Mouse (Mus musculus): ENCODE measurements around the gene Adamts17. TPM values are rescaled to one million over a fixed set of nuclear protein-coding genes. Genes with fewer than 3 reads are reported as not detected.

The Adamts17 gene
- total and polyA plus RNA-seq, 3 experiments: not detected

- no peak for DNase-seq (ENCODE audit: extremely low read depth)
- H3K4me3 ChIP-seq (replicated peaks in 1 of 3; ENCODE audit: low read depth in 2 of 3, low read length in 2 of 3, poor library complexity in 1 of 3): no peak overlapping the region
- no peak overlapping the region for H3K27ac ChIP-seq (ENCODE audit: insufficient read depth, low read depth)
- H3K4me1 ChIP-seq (ENCODE audit: control insufficient read depth in 1 of 2, insufficient read depth in 2 of 2): no peaks in the 10 kb centered on the region
- no peaks in the 10 kb centered on the region for H3K79me2 ChIP-seq (replicated peaks; ENCODE audit: control insufficient read depth, extremely low read depth, insufficient read depth, poor library complexity, severe bottlenecking)
- TF ChIP-seq NRF1 (IDR thresholded peaks at IDR 0.05; ENCODE audit: low read depth, low read length) (no peak), CHD2 (IDR thresholded peaks at IDR 0.05; ENCODE audit: low read length) (no peak), MXI1 (IDR thresholded peaks at IDR 0.05; ENCODE audit: low read depth, low read length) (no peak), RAD21 (IDR thresholded peaks at IDR 0.05; ENCODE audit: low read depth, low read length) (no peak), ZMIZ1 (IDR thresholded peaks at IDR 0.05; ENCODE audit: low read depth, low read length) (no peak), POLR2A (IDR thresholded peaks at IDR 0.05; ENCODE audit: low read depth, low read length) (no peak), ELF1 (IDR thresholded peaks at IDR 0.05; ENCODE audit: low read depth, low read length) (no peak), KAT2A (IDR thresholded peaks at IDR 0.05; ENCODE audit: insufficient replicate concordance, low read length) (no peak), HCFC1 (IDR thresholded peaks at IDR 0.05; ENCODE audit: low read depth, low read length) (no peak)
- H3K9ac ChIP-seq (ENCODE audit: insufficient read depth, low read depth): no peak overlapping the region
- in situ Hi-C loops (cut with MboI; ENCODE audit: low pct_ligation_motif_present, low pct_unique_long_range_greater_than_20kb, low sequenced_read_pairs) (no loop called here), dilution Hi-C loops (cut with MboI; ENCODE audit: extremely low pct_ligation_motif_present, extremely low pct_unique_long_range_greater_than_20kb, low sequenced_read_pairs) (no loop called here)
- H3K36me3 ChIP-seq (replicated peaks in 1 of 2; ENCODE audit: control insufficient read depth in 1 of 2, insufficient read depth in 1 of 2, low read length in 1 of 2): no peaks in the 10 kb centered on the region
- H3K9me3 ChIP-seq (replicated peaks; ENCODE audit: low read length): peaks cover 9% of the 10 kb centered on the region
- peaks cover 67% of the 10 kb centered on the region for H3K27me3 ChIP-seq (replicated peaks)
- no peak overlapping the region for H3K4me2 ChIP-seq (ENCODE audit: insufficient read depth, low read depth, poor library complexity, severe bottlenecking)
Observed at GRCm38 (mm10) chr7:67004220-67004619, 164.7 kb downstream of the Adamts17 start.

DNA sequence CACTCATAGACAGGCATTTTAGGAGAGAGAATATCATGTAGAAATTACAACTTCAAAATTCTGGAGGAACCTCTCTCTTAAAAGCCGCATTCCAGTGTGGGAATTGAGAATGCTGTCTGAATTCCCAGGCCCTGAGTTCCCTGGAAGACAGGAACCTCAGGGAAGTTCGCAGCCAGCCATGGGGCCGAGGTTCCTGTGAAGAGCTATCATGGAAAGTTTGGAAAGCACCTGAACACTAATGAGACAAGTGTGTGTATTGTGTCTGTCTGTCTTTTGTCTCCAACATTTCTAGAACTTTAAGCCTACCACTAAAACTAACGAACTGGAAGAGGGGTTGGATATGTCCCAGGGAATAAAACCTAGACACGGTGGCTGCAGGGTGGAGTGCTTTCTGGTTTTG, 170.3 kb downstream of the Adamts17 start:
- Histone ChIP-seq H3K79me2 (replicated peaks; ENCODE audit: control insufficient read depth, extremely low read depth, insufficient read depth, poor library complexity, severe bottlenecking) (no peaks in the 10 kb centered on the region), H3K9ac (ENCODE audit: insufficient read depth, low read depth) (no peak overlapping the region), H3K9me3 (replicated peaks; ENCODE audit: low read length) (peaks cover 10% of the 10 kb centered on the region), H3K27me3 (replicated peaks) (peaks cover 66% of the 10 kb centered on the region), H3K27ac (ENCODE audit: insufficient read depth, low read depth) (no peak overlapping the region), H3K4me1 (ENCODE audit: control insufficient read depth in 1 of 2, insufficient read depth in 2 of 2) (no peaks in the 10 kb centered on the region), H3K36me3 (replicated peaks in 1 of 2; ENCODE audit: control insufficient read depth in 1 of 2, insufficient read depth in 1 of 2, low read length in 1 of 2) (no peaks in the 10 kb centered on the region), H3K4me3 (replicated peaks in 1 of 3; ENCODE audit: low read depth in 2 of 3, low read length in 2 of 3, poor library complexity in 1 of 3) (no peak overlapping the region), H3K4me2 (ENCODE audit: insufficient read depth, low read depth, poor library complexity, severe bottlenecking) (no peak overlapping the region)
- dilution Hi-C loops (cut with MboI; ENCODE audit: extremely low pct_ligation_motif_present, extremely low pct_unique_long_range_greater_than_20kb, low sequenced_read_pairs): no loop called here
- in situ Hi-C loops (cut with MboI; ENCODE audit: low pct_ligation_motif_present, low pct_unique_long_range_greater_than_20kb, low sequenced_read_pairs): no loop called here
- TF ChIP-seq JUN (IDR thresholded peaks at IDR 0.05; ENCODE audit: insufficient read depth, low read depth, low read length): no peak
- no peak for TF ChIP-seq ELF1 (IDR thresholded peaks at IDR 0.05; ENCODE audit: low read depth, low read length)
- no peak for TF ChIP-seq MEF2A (IDR thresholded peaks at IDR 0.05; ENCODE audit: borderline replicate concordance, low read depth, low read length)
- TF ChIP-seq BHLHE40 (IDR thresholded peaks at IDR 0.05; ENCODE audit: low read depth, low read length): no peak
- no peak for TF ChIP-seq MAZ (IDR thresholded peaks at IDR 0.05; ENCODE audit: low read depth, low read length)
- TF ChIP-seq USF1 (IDR thresholded peaks at IDR 0.05; ENCODE audit: low read depth, low read length): no peak
- TF ChIP-seq IRF4 (IDR thresholded peaks at IDR 0.05; ENCODE audit: low read depth, low read length): no peak
- no peak for TF ChIP-seq RCOR1 (conservative IDR thresholded peaks at IDR 0.05; ENCODE audit: low read depth, low read length)
- TF ChIP-seq TCF12 (IDR thresholded peaks at IDR 0.05; ENCODE audit: low read depth, low read length): no peak
- TF ChIP-seq UBTF (IDR thresholded peaks at IDR 0.05; ENCODE audit: low read depth, low read length): no peak
- no peak for TF ChIP-seq NRF1 (IDR thresholded peaks at IDR 0.05; ENCODE audit: low read depth, low read length)
- no peak for TF ChIP-seq MYC (IDR thresholded peaks at IDR 0.05; ENCODE audit: low read depth, low read length)
- no peak for TF ChIP-seq CTCF (conservative IDR thresholded peaks at IDR 0.05 in 1 of 2, IDR thresholded peaks at IDR 0.05 in 1 of 2; ENCODE audit: low read depth in 2 of 2, low read length in 2 of 2)
- no peak for TF ChIP-seq KAT2A (IDR thresholded peaks at IDR 0.05; ENCODE audit: insufficient replicate concordance, low read length)
- TF ChIP-seq MAFK (IDR thresholded peaks at IDR 0.05; ENCODE audit: insufficient replicate concordance, low read length): no peak
- no peak for DNase-seq (ENCODE audit: extremely low read depth)
